Mouse (Mus musculus) olfactory bulb, adult 2 months (tissue): ENCODE measurements at regions not wholly inside any gene's neighbourhood (a gene's known extent, or its start where the extent isn't known, plus 50 kb on each side); places are given as distances from the start of the nearest gene placed in this dataset.

Experiments
- H3K27ac ChIP-seq: fragments of 200-500 bp; 2 replicates; pipeline ENCODE4 v1.5.1; 2012; ENCODE audit warnings: low read depth, low read length; ENCODE audit not compliant: insufficient read depth
- H3K4me1 ChIP-seq: fragments of 200-500 bp; 2 replicates; pipeline ENCODE4 v1.6.1; 2012; ENCODE audit warnings: low read length; ENCODE audit not compliant: control insufficient read depth, insufficient read depth
- H3K4me3 ChIP-seq: fragments of 200-500 bp; 2 replicates; pipeline ENCODE4 v1.5.1; 2012; ENCODE audit warnings: mild to moderate bottlenecking, low read depth, low read length, moderate library complexity; ENCODE audit not compliant: insufficient read depth
- CTCF ChIP-seq: fragments of 200-500 bp; IDR thresholded peaks from 2 replicates; pipeline ENCODE4 v1.5.1; 2012; ENCODE audit warnings: low read depth, mild to moderate bottlenecking, low read length, moderate library complexity; ENCODE audit not compliant: insufficient read depth
- POLR2A ChIP-seq: fragments of 200-500 bp; IDR thresholded peaks from 2 replicates; pipeline ENCODE4 v1.6.1; 2012; ENCODE audit warnings: mild to moderate bottlenecking, low read depth, low read length, moderate library complexity; ENCODE audit not compliant: insufficient read depth
- WGBS: fragments of 180-500 bp; shearing (Covaris S2); methylation state at CpG from one replicate; pipeline ENCODE4 v1.1.7; 2018; 5-methylcytosine and 5-hydroxymethylcytosine counted together

GRCm38 (mm10) chr4:48833718-48834117 lies 170.4 kb downstream of the Cavin4 start:
- Histone ChIP-seq H3K4me3 (no peak overlapping the region), H3K27ac (no peak overlapping the region), H3K4me1 (no peaks in the 10 kb centered on the region)
- no peak for TF ChIP-seq CTCF
- TF ChIP-seq POLR2A, result no peak
- 73% methylated on average over 2 of the region's 2 CpGs for WGBS

DNA sequence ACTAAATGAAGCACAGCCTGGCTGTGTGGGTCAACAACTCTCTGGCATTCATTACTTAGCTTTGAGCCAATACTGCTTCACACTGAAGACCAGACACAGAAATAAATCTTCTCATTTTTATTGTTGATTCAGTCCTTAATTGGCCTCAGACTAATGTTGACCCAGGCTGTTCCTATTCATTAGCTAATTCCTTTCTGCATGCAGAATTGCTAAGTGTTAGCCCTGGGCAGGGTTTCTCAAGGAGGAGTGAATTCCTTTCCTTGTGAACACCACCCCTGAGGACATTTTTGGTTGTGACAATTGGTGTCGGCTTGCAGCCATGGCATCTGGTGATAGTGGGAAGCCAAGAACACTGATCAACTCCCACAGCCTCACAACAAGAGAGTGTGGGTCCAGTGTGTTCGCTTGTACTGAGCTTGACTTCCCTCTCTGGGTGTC lies 179.5 kb downstream of the Cavin4 start:
- WGBS, result 38% methylated on average over 2 of the region's 2 CpGs
- no peaks in the 10 kb centered on the region for H3K4me1 ChIP-seq
- TF ChIP-seq POLR2A (no peak), CTCF (no peak)
- no peak overlapping the region for H3K27ac ChIP-seq
- H3K4me3 ChIP-seq, result no peak overlapping the region

DNA sequence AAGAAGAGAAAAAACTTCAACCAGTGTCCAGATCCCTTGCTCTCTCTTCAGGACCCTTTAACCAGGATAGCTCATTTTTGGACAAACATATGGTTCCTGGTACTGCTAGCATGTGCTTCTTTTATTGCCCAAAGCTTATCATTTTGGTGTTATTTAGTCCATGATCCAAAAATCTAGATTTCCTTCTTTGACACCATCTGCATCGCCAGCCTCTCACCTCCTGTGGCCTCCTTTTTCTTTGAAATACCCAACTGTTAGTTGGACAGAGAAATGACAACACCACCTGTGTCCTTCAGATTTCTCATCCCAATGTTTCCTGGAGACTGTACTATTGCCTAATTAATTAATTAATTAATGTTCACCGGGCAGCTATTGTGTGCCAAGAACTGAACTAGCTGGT lies 188.0 kb upstream of the Plppr1 start:
- WGBS, result 66% methylated on average over 2 of the region's 2 CpGs
- H3K4me1 ChIP-seq, result no peaks in the 10 kb centered on the region

GRCm38 (mm10) chr4:48889074-48889592 lies 169.9 kb upstream of the Plppr1 start:
- TF ChIP-seq POLR2A, result no peak
- no peak for TF ChIP-seq CTCF
- 36% methylated on average over 4 of the region's 4 CpGs for WGBS
- no peak overlapping the region for H3K27ac ChIP-seq
- no peaks in the 10 kb centered on the region for H3K4me1 ChIP-seq
- no peak overlapping the region for H3K4me3 ChIP-seq

More for the DNA sequence above, 188.0 kb upstream of the Plppr1 start:
- Histone ChIP-seq H3K27ac (no peak overlapping the region), H3K4me3 (no peak overlapping the region)
- TF ChIP-seq POLR2A, result no peak
- TF ChIP-seq CTCF, result no peak

DNA sequence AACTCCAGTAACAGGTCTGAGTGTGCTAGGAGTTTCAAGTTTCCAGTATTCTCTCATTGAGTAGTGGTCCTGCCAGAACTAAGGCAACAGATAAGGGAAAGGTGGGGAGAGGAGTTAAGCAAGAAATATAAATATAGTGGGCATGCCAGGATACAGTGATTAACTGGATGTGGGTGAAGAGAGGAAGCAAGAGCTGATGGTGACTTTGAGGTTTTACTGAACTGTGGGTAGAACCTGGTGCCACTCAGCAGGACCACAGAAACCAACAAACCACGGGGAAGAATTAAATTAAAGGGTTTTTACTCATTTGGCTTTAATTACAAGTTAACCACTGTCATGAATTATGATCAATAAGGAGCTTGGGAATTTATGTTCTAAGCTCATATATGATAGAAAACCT lies 154.5 kb upstream of the Plppr1 start:
- no peak for TF ChIP-seq CTCF
- no peak for TF ChIP-seq POLR2A
- Histone ChIP-seq H3K27ac (no peak overlapping the region), H3K4me1 (no peaks in the 10 kb centered on the region), H3K4me3 (no peak overlapping the region)
- 64% methylated on average over 1 of the region's 1 CpGs for WGBS

- 53% methylated on average over 9 of the region's 9 CpGs for WGBS
- Histone ChIP-seq H3K27ac (no peak overlapping the region), H3K4me3 (no peak overlapping the region), H3K4me1 (no peaks in the 10 kb centered on the region)
- TF ChIP-seq CTCF, result no peak
- no peak for TF ChIP-seq POLR2A
Observed at GRCm38 (mm10) chr4:48905196-48905867, 153.7 kb upstream of the Plppr1 start.

GRCm38 (mm10) chr4:48909161-48909560 lies 149.9 kb upstream of the Plppr1 start:
- H3K27ac ChIP-seq, result no peak overlapping the region
- TF ChIP-seq POLR2A, result no peak
- no peak for TF ChIP-seq CTCF
- 87% methylated on average over 2 of the region's 2 CpGs for WGBS
- no peak overlapping the region for H3K4me3 ChIP-seq
- no peaks in the 10 kb centered on the region for H3K4me1 ChIP-seq

GRCm38 (mm10) chr4:48913301-48913700 lies 145.8 kb upstream of the Plppr1 start:
- 84% methylated on average over 4 of the region's 4 CpGs for WGBS
- TF ChIP-seq CTCF, result no peak
- no peak for TF ChIP-seq POLR2A
- H3K27ac ChIP-seq, result no peak overlapping the region
- no peaks in the 10 kb centered on the region for H3K4me1 ChIP-seq
- no peak overlapping the region for H3K4me3 ChIP-seq

GRCm38 (mm10) chr4:48924576-48925459 lies 134.3 kb upstream of the Plppr1 start:
- Histone ChIP-seq H3K27ac (peak overlapping the region; percentile 83), H3K4me1 (no peaks in the 10 kb centered on the region), H3K4me3 (no peak overlapping the region)
- 57% methylated on average over 4 of the region's 4 CpGs for WGBS
- no peak for TF ChIP-seq POLR2A
- no peak for TF ChIP-seq CTCF
